Mouse (Mus musculus) CH12.LX (cell line): ENCODE measurements around the gene Tspan5. TPM values are rescaled to one million over a fixed set of nuclear protein-coding genes. Genes with fewer than 3 reads are reported as not detected.

ENCODE experiments used
- DNase-seq: peaks from one replicate; pipeline ENCODE4 v3.0.0-alpha.2; 2013; ENCODE audit errors: extremely low read depth
- H3K27ac ChIP-seq: 2 replicates; pipeline ENCODE4 v1.5.1; 2012; ENCODE audit warnings: low read depth, mild to moderate bottlenecking, control low read depth, moderate library complexity; ENCODE audit not compliant: insufficient read depth
- H3K27me3 ChIP-seq: replicated peaks from 2 replicates; pipeline ENCODE3; 2012; ENCODE audit warnings: inconsistent platforms
- H3K36me3 ChIP-seq, 2 experiments: replicated peaks in 1 of 2; 2 replicates each; pipeline versions ENCODE3 to v1.6.1; 2012; ENCODE audit warnings: inconsistent platforms in 1 of 2, low read length in 1 of 2, mild to moderate bottlenecking in 1 of 2, mixed read lengths in 1 of 2, moderate library complexity in 1 of 2; ENCODE audit not compliant: control insufficient read depth in 1 of 2, insufficient read depth in 1 of 2
- H3K4me1 ChIP-seq, 2 experiments: 2 replicates each; pipeline ENCODE4 v1.6.1; 2012; ENCODE audit warnings: inconsistent platforms in 1 of 2, moderate library complexity in 1 of 2; ENCODE audit not compliant: insufficient read depth in 2 of 2, control insufficient read depth in 1 of 2
- H3K4me2 ChIP-seq: 2 replicates; pipeline ENCODE4 v1.6.1; 2012; ENCODE audit warnings: low read depth, mild to moderate bottlenecking, control low read depth; ENCODE audit not compliant: poor library complexity, insufficient read depth, severe bottlenecking
- H3K4me3 ChIP-seq, 3 experiments: fragments of 150-350 bp in 1 of 3; sonication (generic) in 1 of 3; replicated peaks in 1 of 3; 2 replicates each; pipeline versions ENCODE3 to v1.5.1; 2011 to 2012; ENCODE audit warnings: low read depth in 2 of 3, low read length in 2 of 3, mild to moderate bottlenecking in 2 of 3, moderate library complexity in 2 of 3, control low read depth in 1 of 3, improper control_type of control experiment in 1 of 3, inconsistent platforms in 1 of 3, mixed read lengths in 1 of 3; ENCODE audit not compliant: poor library complexity in 1 of 3
- H3K79me2 ChIP-seq: replicated peaks from 2 replicates; pipeline ENCODE4 v1.6.1; 2012; ENCODE audit warnings: mild to moderate bottlenecking, moderate library complexity; ENCODE audit not compliant: control insufficient read depth, poor library complexity, insufficient read depth, severe bottlenecking; ENCODE audit errors: extremely low read depth
- H3K9ac ChIP-seq: 2 replicates; pipeline ENCODE4 v1.6.1; 2012; ENCODE audit warnings: low read depth, mild to moderate bottlenecking, control low read depth, moderate library complexity; ENCODE audit not compliant: insufficient read depth
- H3K9me3 ChIP-seq: replicated peaks from 2 replicates; pipeline ENCODE3; 2012; ENCODE audit warnings: low read length, inconsistent platforms, mixed read lengths
- BHLHE40 ChIP-seq: IDR thresholded peaks from 2 replicates; pipeline ENCODE4 v1.6.1; 2011; ENCODE audit warnings: mild to moderate bottlenecking, low read depth, low read length, improper control_type of control experiment
- CHD1 ChIP-seq: IDR thresholded peaks from 2 replicates; pipeline ENCODE4 v1.6.1; 2012; ENCODE audit warnings: low read depth, low read length, improper control_type of control experiment, inconsistent platforms
- CTCF ChIP-seq, 2 experiments: IDR thresholded peaks in 1 of 2; conservative IDR thresholded peaks in 1 of 2; 2 replicates each; pipeline ENCODE4 v1.5.1; 2011 to 2012; ENCODE audit warnings: low read depth in 2 of 2, low read length in 2 of 2, improper control_type of control experiment in 1 of 2, inconsistent platforms in 1 of 2, mild to moderate bottlenecking in 1 of 2, moderate library complexity in 1 of 2
- ELF1 ChIP-seq: IDR thresholded peaks from 2 replicates; pipeline ENCODE4 v1.6.1; 2014; ENCODE audit warnings: low read depth, mild to moderate bottlenecking, inconsistent platforms, low read length, improper control_type of control experiment
- HCFC1 ChIP-seq: IDR thresholded peaks from 2 replicates; pipeline ENCODE4 v1.6.1; 2012; ENCODE audit warnings: low read depth, mild to moderate bottlenecking, inconsistent platforms, low read length, improper control_type of control experiment
- JUN ChIP-seq: IDR thresholded peaks from 2 replicates; pipeline ENCODE4 v1.6.1; 2011; ENCODE audit warnings: low read depth, mild to moderate bottlenecking, low read length, improper control_type of control experiment, moderate library complexity; ENCODE audit not compliant: insufficient read depth
- MAX ChIP-seq: IDR thresholded peaks from 2 replicates; pipeline ENCODE4 v1.6.1; 2011; ENCODE audit warnings: low read length, improper control_type of control experiment
- MAZ ChIP-seq: IDR thresholded peaks from 2 replicates; pipeline ENCODE4 v1.6.1; 2012; ENCODE audit warnings: low read depth, mild to moderate bottlenecking, inconsistent platforms, low read length, improper control_type of control experiment, moderate library complexity
- MEF2A ChIP-seq: IDR thresholded peaks from 2 replicates; pipeline ENCODE4 v1.6.1; 2014; ENCODE audit warnings: low read depth, mild to moderate bottlenecking, inconsistent platforms, low read length, improper control_type of control experiment, borderline replicate concordance
- POLR2AphosphoS2 ChIP-seq: IDR thresholded peaks from 2 replicates; pipeline ENCODE4 v1.6.1; 2011; ENCODE audit warnings: low read depth, low read length, improper control_type of control experiment
- RCOR1 ChIP-seq: conservative IDR thresholded peaks from 2 replicates; pipeline ENCODE4 v1.6.1; 2012; ENCODE audit warnings: low read depth, mild to moderate bottlenecking, inconsistent platforms, low read length, improper control_type of control experiment
- SMC3 ChIP-seq: IDR thresholded peaks from 2 replicates; pipeline ENCODE4 v1.6.1; 2011; ENCODE audit warnings: low read depth, low read length, improper control_type of control experiment
- TCF12 ChIP-seq: IDR thresholded peaks from 2 replicates; pipeline ENCODE4 v1.6.1; 2014; ENCODE audit warnings: low read depth, mild to moderate bottlenecking, inconsistent platforms, low read length, improper control_type of control experiment
- UBTF ChIP-seq: IDR thresholded peaks from 2 replicates; pipeline ENCODE4 v1.6.1; 2012; ENCODE audit warnings: low read depth, mild to moderate bottlenecking, inconsistent platforms, low read length, improper control_type of control experiment, moderate library complexity
- USF1 ChIP-seq: IDR thresholded peaks from 2 replicates; pipeline ENCODE4 v1.6.1; 2014; ENCODE audit warnings: low read depth, mild to moderate bottlenecking, inconsistent platforms, low read length, improper control_type of control experiment
- USF2 ChIP-seq: conservative IDR thresholded peaks from 2 replicates; pipeline ENCODE4 v1.6.1; 2011; ENCODE audit warnings: low read depth, low read length, improper control_type of control experiment
- ZC3H11A ChIP-seq: IDR thresholded peaks from 2 replicates; pipeline ENCODE4 v1.6.1; 2012; ENCODE audit warnings: low read depth, mild to moderate bottlenecking, inconsistent platforms, low read length, improper control_type of control experiment
- dilution Hi-C: fragments of 300-500 bp; cut with MboI; formaldehyde crosslinking; loops from 2 replicates; pipeline ENCODE4 v1.14.3; 2020; ENCODE audit warnings: low sequenced_read_pairs; ENCODE audit not compliant: extremely low pct_unique_long_range_greater_than_20kb, extremely low pct_ligation_motif_present
- in situ Hi-C: fragments of 300-500 bp; cut with MboI; formaldehyde crosslinking; loops from 3 replicates; pipeline ENCODE4 v1.14.3; 2019; ENCODE audit warnings: low sequenced_read_pairs, low pct_ligation_motif_present, low pct_unique_long_range_greater_than_20kb, mixed read lengths
- polyA plus RNA-seq: library from polyadenylated mRNA; unstranded; fragments of >175 nt; gene quantifications from 2 replicates; pipeline ENCODE4 v1.2.1, GENCODE M21; 2012; ENCODE audit warnings: low read depth; ENCODE audit not compliant: insufficient read length
- total RNA-seq, 2 experiments: library from RNA; depleted of rRNA; stranded (reverse); fragments of 300-350 nt in 1 of 2; fragments of >200 nt in 1 of 2; gene quantifications; 2 replicates each; pipeline ENCODE4 v1.2.3; 2012 to 2014

Gene Tspan5
- total and polyA plus RNA-seq, 3 experiments, result 17.2 to 43.1 (median 25.9) TPM

GRCm38 (mm10) chr3:138787758-138788488 is 45.9 kb downstream of the Tspan5 start:
- in situ Hi-C loops (no loop called here), dilution Hi-C loops (no loop called here)
- TF ChIP-seq CHD1 (no peak), USF2 (no peak), HCFC1 (no peak), MAX (no peak), RCOR1 (no peak), SMC3 (no peak), MEF2A (no peak), UBTF (no peak), BHLHE40 (no peak), ELF1 (no peak)

GRCm38 (mm10) chr3:138788489-138788850 is 46.5 kb downstream of the Tspan5 start:
- Histone ChIP-seq H3K4me3 (no peak overlapping the region), H3K36me3 (peaks cover 0 to 48% of the 10 kb centered on the region in 2 experiments), H3K9me3 (no peaks in the 10 kb centered on the region), H3K9ac (no peak overlapping the region), H3K4me1 (peaks cover 3 to 4% of the 10 kb centered on the region in 2 experiments; a peak in 2 of 4 replicates), H3K27me3 (no peaks in the 10 kb centered on the region), H3K79me2 (no peaks in the 10 kb centered on the region), H3K27ac (no peak overlapping the region), H3K4me2 (no peak overlapping the region)
- TF ChIP-seq POLR2AphosphoS2 (no peak), CHD1 (no peak), ZC3H11A (no peak), JUN (no peak), MAZ (no peak), USF1 (no peak), TCF12 (no peak), CTCF (conservative IDR thresholded peaks at IDR 0.05 in 1 of 2, IDR thresholded peaks at IDR 0.05 in 1 of 2; ENCODE audit: low read depth in 2 of 2, low read length in 2 of 2) (no peak), HCFC1 (no peak)
- dilution Hi-C loops, result no loop called here
- in situ Hi-C loops, result no loop called here
- DNase-seq, result no peak

More at GRCm38 (mm10) chr3:138787758-138788488, 45.9 kb downstream of the Tspan5 start:
- no peaks in the 10 kb centered on the region for H3K9me3 ChIP-seq
- no peak overlapping the region for H3K27ac ChIP-seq
- no peaks in the 10 kb centered on the region for H3K27me3 ChIP-seq
- H3K4me2 ChIP-seq, result no peak overlapping the region
- DNase-seq, result no peak
- no peak overlapping the region for H3K4me3 ChIP-seq
- H3K4me1 ChIP-seq, result peaks cover 3 to 4% of the 10 kb centered on the region in 2 experiments; a peak in 2 of 4 replicates
- H3K79me2 ChIP-seq, result no peaks in the 10 kb centered on the region
- peaks cover 0 to 47% of the 10 kb centered on the region in 2 experiments for H3K36me3 ChIP-seq
- H3K9ac ChIP-seq, result no peak overlapping the region
